Mouse (Mus musculus): ENCODE measurements at regions not wholly inside any gene's neighbourhood (a gene's known extent, or its start where the extent isn't known, plus 50 kb on each side); places are given as distances from the start of the nearest gene placed in this dataset.

- Histone ChIP-seq H3K4me2 (replicated peaks; ENCODE audit: low read depth, low read length, severe bottlenecking) (no peak overlapping the region), H3K27me3 (ENCODE audit: control insufficient read depth, insufficient read depth, low read length) (no peaks in the 10 kb centered on the region), H3K36me3 (ENCODE audit: control insufficient read depth, insufficient read depth, low read length) (no peaks in the 10 kb centered on the region), H3K4me3 (replicated peaks; ENCODE audit: low read length) (no peak overlapping the region), H3K9ac (ENCODE audit: low read depth, low read length, severe bottlenecking) (no peak overlapping the region), H3K4me1 (ENCODE audit: control insufficient read depth, insufficient read depth, low read length) (peaks cover 7% of the 10 kb centered on the region; the same call in 1 of the 2 replicates), H3K9me3 (ENCODE audit: control insufficient read depth, low read length) (no peaks in the 10 kb centered on the region), H3K27ac (replicated peaks; ENCODE audit: low read depth, low read length) (no peak overlapping the region)
- 89% methylated on average over 14 of the region's 14 CpGs for WGBS
- DNase-seq (ENCODE audit: low spot score) (no peak), ATAC-seq (ENCODE audit: low FRiP score, low read depth) (no peak)
- no peak for TF ChIP-seq POLR2A (IDR thresholded peaks at IDR 0.05; ENCODE audit: borderline replicate concordance, extremely low read depth, insufficient read depth, insufficient read length)
Observed at GRCm38 (mm10) chr13:52262949-52263550, 268.0 kb downstream of the Diras2 start.

- H3K4me3 ChIP-seq (replicated peaks; ENCODE audit: low read length) = no peak overlapping the region
- H3K36me3 ChIP-seq (ENCODE audit: control insufficient read depth, insufficient read depth, low read length) = no peaks in the 10 kb centered on the region
- H3K4me2 ChIP-seq (replicated peaks; ENCODE audit: low read depth, low read length, severe bottlenecking) = no peak overlapping the region
- ATAC-seq (ENCODE audit: low FRiP score, low read depth) (no peak), DNase-seq (ENCODE audit: low spot score) (peak; percentile 37)
- no peak for TF ChIP-seq POLR2A (IDR thresholded peaks at IDR 0.05; ENCODE audit: borderline replicate concordance, extremely low read depth, insufficient read depth, insufficient read length)
- no peaks in the 10 kb centered on the region for H3K4me1 ChIP-seq (ENCODE audit: control insufficient read depth, insufficient read depth, low read length)
- H3K27me3 ChIP-seq (ENCODE audit: control insufficient read depth, insufficient read depth, low read length) = no peaks in the 10 kb centered on the region
- no peaks in the 10 kb centered on the region for H3K9me3 ChIP-seq (ENCODE audit: control insufficient read depth, low read length)
- no peak overlapping the region for H3K27ac ChIP-seq (replicated peaks; ENCODE audit: low read depth, low read length)
- H3K9ac ChIP-seq (ENCODE audit: low read depth, low read length, severe bottlenecking) = no peak overlapping the region
- 50% methylated on average over 6 of the region's 6 CpGs for WGBS
Observed at GRCm38 (mm10) chr13:52268279-52268678, 262.8 kb downstream of the Diras2 start.

DNA sequence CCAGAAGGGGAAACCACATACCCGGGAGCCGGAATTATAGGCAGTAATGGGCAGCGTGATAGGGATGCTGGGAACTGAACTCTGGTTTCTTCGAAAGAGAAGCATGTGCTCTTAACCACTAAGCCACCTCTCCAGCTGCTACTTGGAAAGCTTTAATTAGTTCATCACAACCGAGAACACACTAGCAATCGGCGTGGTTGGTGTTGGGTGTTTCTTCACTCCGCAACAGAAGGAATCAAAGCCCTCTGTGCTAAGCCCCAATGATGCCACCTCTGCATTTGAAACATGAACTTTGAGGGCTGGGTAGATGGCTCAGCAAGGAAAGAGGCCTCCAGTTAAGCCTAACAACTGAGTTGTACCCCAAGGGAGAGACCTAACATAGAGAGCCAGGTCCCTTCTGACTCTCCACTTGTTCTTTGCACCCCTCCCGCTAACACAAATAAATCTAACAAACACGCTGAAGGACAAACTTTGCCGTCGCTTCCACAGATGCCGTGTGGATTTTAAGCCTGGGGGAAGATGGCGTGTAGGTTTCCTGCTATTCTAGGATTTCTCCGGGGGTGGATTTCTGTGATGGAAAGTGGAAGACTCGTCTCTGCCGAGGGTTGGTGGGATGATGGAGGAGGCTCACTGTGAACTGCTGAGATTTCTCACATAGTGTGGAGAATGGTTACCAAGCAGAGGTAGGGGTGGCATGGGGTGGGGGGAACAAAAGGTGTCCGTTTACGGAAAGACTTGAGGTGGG, 257.4 kb downstream of the Diras2 start:
- 80% methylated on average over 19 of the region's 19 CpGs for WGBS
- H3K36me3 ChIP-seq (ENCODE audit: control insufficient read depth, insufficient read depth, low read length) = no peaks in the 10 kb centered on the region

DNA sequence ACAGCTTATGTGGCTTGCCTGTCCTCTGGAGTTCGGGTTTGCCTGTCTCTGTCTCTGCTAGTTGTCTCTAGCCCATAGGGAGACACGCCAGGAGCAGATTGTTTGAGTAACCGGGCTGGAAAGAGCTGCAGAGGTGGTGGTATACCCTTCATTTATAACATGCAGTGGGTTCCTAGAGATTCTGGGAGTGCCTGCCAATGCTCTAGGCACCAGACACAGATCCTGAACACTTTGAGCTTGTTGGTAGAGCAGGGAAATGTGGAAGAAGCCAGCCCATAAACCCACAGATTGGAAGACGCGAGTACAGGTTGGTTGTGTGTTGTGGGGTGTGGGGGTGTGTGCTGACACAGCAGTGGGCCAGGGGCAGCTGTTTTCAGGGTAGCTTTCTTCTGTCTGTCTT, 255.9 kb downstream of the Diras2 start:
- Histone ChIP-seq H3K36me3 (ENCODE audit: control insufficient read depth, insufficient read depth, low read length) (no peaks in the 10 kb centered on the region), H3K4me3 (replicated peaks; ENCODE audit: low read length) (no peak overlapping the region), H3K27ac (replicated peaks; ENCODE audit: low read depth, low read length) (no peak overlapping the region), H3K27me3 (ENCODE audit: control insufficient read depth, insufficient read depth, low read length) (no peaks in the 10 kb centered on the region), H3K9ac (ENCODE audit: low read depth, low read length, severe bottlenecking) (no peak overlapping the region), H3K9me3 (ENCODE audit: control insufficient read depth, low read length) (0 out of 2 replicates have a peak, but pooled peaks cover 6% of the 10 kb centered on the region), H3K4me1 (ENCODE audit: control insufficient read depth, insufficient read depth, low read length) (no peaks in the 10 kb centered on the region), H3K4me2 (replicated peaks; ENCODE audit: low read depth, low read length, severe bottlenecking) (no peak overlapping the region)
- WGBS = 69% methylated on average over 5 of the region's 5 CpGs
- no peak for TF ChIP-seq POLR2A (IDR thresholded peaks at IDR 0.05; ENCODE audit: borderline replicate concordance, extremely low read depth, insufficient read depth, insufficient read length)
- ATAC-seq (ENCODE audit: low FRiP score, low read depth) (no peak), DNase-seq (ENCODE audit: low spot score) (no peak)

More for the DNA sequence above, 257.4 kb downstream of the Diras2 start:
- H3K9ac ChIP-seq (ENCODE audit: low read depth, low read length, severe bottlenecking) = no peak overlapping the region
- H3K4me3 ChIP-seq (replicated peaks; ENCODE audit: low read length) = no peak overlapping the region
- no peak for ATAC-seq (ENCODE audit: low FRiP score, low read depth)
- no peaks in the 10 kb centered on the region for H3K4me1 ChIP-seq (ENCODE audit: control insufficient read depth, insufficient read depth, low read length)
- no peak for TF ChIP-seq POLR2A (IDR thresholded peaks at IDR 0.05; ENCODE audit: borderline replicate concordance, extremely low read depth, insufficient read depth, insufficient read length)
- H3K9me3 ChIP-seq (ENCODE audit: control insufficient read depth, low read length) = no peaks in the 10 kb centered on the region
- H3K27ac ChIP-seq (replicated peaks; ENCODE audit: low read depth, low read length) = no peak overlapping the region
- H3K4me2 ChIP-seq (replicated peaks; ENCODE audit: low read depth, low read length, severe bottlenecking) = no peak overlapping the region
- no peaks in the 10 kb centered on the region for H3K27me3 ChIP-seq (ENCODE audit: control insufficient read depth, insufficient read depth, low read length)
- DNase-seq (ENCODE audit: low spot score) = no peak

DNA sequence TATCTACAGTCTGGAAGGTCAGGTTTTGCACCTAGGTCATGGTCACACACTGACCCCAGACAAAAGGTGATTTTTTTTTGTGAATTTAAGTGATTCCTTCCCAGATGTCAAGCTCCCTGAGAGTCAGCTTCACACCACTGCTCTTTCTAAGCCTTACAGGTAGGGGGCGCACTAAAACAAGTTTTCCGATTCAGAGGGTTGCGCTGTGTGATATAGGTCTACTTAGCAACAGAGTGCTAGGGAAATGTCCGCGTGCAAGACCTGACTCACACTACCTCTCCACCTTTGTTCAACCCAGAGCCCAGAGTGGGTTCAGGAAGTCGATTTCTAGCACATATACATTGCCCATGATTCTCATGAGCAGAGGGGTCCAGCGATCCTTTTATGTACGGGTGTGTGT, 255.4 kb downstream of the Diras2 start:
- ATAC-seq (ENCODE audit: low FRiP score, low read depth) = peak; percentile 57; the same call in 1 of the 2 replicates
- 0 out of 2 replicates have a peak, but pooled peaks cover 6% of the 10 kb centered on the region for H3K9me3 ChIP-seq (ENCODE audit: control insufficient read depth, low read length)
- no peaks in the 10 kb centered on the region for H3K4me1 ChIP-seq (ENCODE audit: control insufficient read depth, insufficient read depth, low read length)
- no peaks in the 10 kb centered on the region for H3K27me3 ChIP-seq (ENCODE audit: control insufficient read depth, insufficient read depth, low read length)
- no peak overlapping the region for H3K4me3 ChIP-seq (replicated peaks; ENCODE audit: low read length)
- 12% methylated on average over 8 of the region's 8 CpGs for WGBS
- no peak overlapping the region for H3K27ac ChIP-seq (replicated peaks; ENCODE audit: low read depth, low read length)
- peak; percentile 63 for DNase-seq (ENCODE audit: low spot score)
- no peak for TF ChIP-seq POLR2A (IDR thresholded peaks at IDR 0.05; ENCODE audit: borderline replicate concordance, extremely low read depth, insufficient read depth, insufficient read length)
- no peak overlapping the region for H3K4me2 ChIP-seq (replicated peaks; ENCODE audit: low read depth, low read length, severe bottlenecking)
- no peaks in the 10 kb centered on the region for H3K36me3 ChIP-seq (ENCODE audit: control insufficient read depth, insufficient read depth, low read length)
- H3K9ac ChIP-seq (ENCODE audit: low read depth, low read length, severe bottlenecking) = no peak overlapping the region

All from limb, embryonic 14.5 days (tissue).